Mouse (Mus musculus) spleen, adult 2 months (tissue): Measurements from ENCODE around the gene Asap2.

Source experiments
- CTCF ChIP-seq: fragments of 200-500 bp; IDR thresholded peaks from 2 replicates; pipeline ENCODE4 v1.5.1; 2011; ENCODE audit warnings: mild to moderate bottlenecking, inconsistent platforms; ENCODE audit not compliant: insufficient read depth, insufficient read length, insufficient replicate concordance; ENCODE audit errors: extremely low read depth
- POLR2A ChIP-seq: fragments of 200-500 bp; IDR thresholded peaks from 2 replicates; pipeline ENCODE4 v1.6.1; 2011; ENCODE audit warnings: low read depth, low read length, inconsistent platforms

DNA sequence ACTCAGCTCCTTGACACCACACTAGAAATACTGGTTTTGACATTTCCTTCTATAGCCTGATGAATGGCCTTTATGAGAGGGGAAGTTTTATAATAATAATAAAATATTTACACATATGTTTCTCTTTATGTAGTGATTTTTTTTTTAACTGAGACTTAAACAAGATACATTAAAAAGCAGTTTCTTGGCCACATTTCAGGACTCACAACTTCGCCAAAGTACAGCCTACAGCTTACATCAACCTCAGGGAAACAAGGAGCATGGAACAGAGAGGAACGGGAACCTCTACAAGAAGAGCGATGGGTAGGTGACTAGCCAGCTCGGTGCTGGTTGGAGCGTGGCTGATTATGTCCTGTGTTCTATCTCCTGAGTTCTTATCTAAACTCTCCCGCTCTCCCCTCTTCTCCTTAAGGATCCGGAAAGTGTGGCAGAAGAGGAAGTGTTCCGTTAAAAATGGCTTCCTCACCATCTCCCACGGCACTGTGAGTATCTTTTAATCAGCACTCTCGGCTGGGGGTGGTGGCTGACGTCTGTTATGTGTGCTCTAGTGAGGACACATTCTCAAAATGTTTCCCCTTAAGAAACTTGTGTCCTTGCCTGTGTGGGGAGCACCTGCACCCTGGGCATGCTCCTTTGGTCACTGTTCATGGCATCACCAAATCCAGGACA lies 227.7 kb downstream of the Asap2 start:
- TF ChIP-seq CTCF, result no peak
- TF ChIP-seq POLR2A, result no peak
